In genomic region chr2:167167515-167168212, GRCm38 (mm10) we compare ENCODE assay signal across 8 mouse cellular contexts. TPM values are rescaled to one million over a fixed set of nuclear protein-coding genes. Genes with fewer than 3 reads are reported as not detected.
DNase-seq lines count a peak whose midpoint lies in the region; ATAC-seq and TF ChIP-seq lines count a peak whose summit lies in the region.

No protein-coding gene starts in this region.

- H3K4me3 ChIP-seq in gastrocnemius, adult 2 months, result no peak overlapping the region
- peak overlapping the region; percentile 3 for H3K4me3 ChIP-seq in megakaryocyte, embryonic 14.5 days (replicated peaks)

- no peak for TF ChIP-seq CTCF in gastrocnemius, adult 2 months (IDR thresholded peaks at IDR 0.05)
- TF ChIP-seq CTCF in brain, embryonic 14.5 days (IDR thresholded peaks at IDR 0.05; ENCODE audit: borderline replicate concordance, extremely low read depth, insufficient read depth, insufficient read length), result no peak

- intact Hi-C loops in gastrocnemius, adult 2 months (cut with DNase I), result no loop called here
- intact Hi-C loops in heart, postnatal 10 days (cut with DNase I), result no loop called here

- no peak for TF ChIP-seq POLR2A in brain, embryonic 14.5 days (IDR thresholded peaks at IDR 0.05; ENCODE audit: borderline replicate concordance, extremely low read depth, insufficient read depth, insufficient read length, poor library complexity, severe bottlenecking)

- DNase-seq in gastrocnemius, adult 2 months, result peak; percentile 55
- no peak for DNase-seq in gastrocnemius, adult 8-10 months (ENCODE audit: low spot score in 2 of 2)
- peak; percentile 56 for DNase-seq in brain, embryonic 14.5 days (ENCODE audit: low read depth)
- DNase-seq in heart, postnatal 10 days, result peak; percentile 78 to 83
- no peak for DNase-seq in T-cell, adult 2 months (ENCODE audit: low spot score)
- no peak for DNase-seq in spleen, adult 12 weeks (ENCODE audit: low spot score)

- H3K4me1 ChIP-seq in megakaryocyte, embryonic 14.5 days, result peaks cover 10% of the 10 kb centered on the region

- peaks cover 81% of the 10 kb centered on the region for H3K27me3 ChIP-seq in megakaryocyte, embryonic 14.5 days (replicated peaks)

- H3K36me3 ChIP-seq in megakaryocyte, embryonic 14.5 days (replicated peaks; ENCODE audit: low read length), result no peaks in the 10 kb centered on the region

- H3K27ac ChIP-seq in gastrocnemius, adult 2 months, result peak overlapping the region; percentile 48

- peaks cover 5% of the 10 kb centered on the region; the same call in 1 of the 2 replicates for H3K9me3 ChIP-seq in megakaryocyte, embryonic 14.5 days

- ATAC-seq in megakaryocyte-erythroid progenitor cell, adult 5-6 weeks (replicated peaks; ENCODE audit: low FRiP score, low TSS enrichment, poor library complexity, severe bottlenecking), result no peak

RNA-seq across cellular contexts. Expression of gene Kcnb1, which starts 22.3 kb away (rescaled TPM):
- total RNA-seq in gastrocnemius, adult 2 months (2021), result 10 to 100 TPM; 16.1 to 20.7 TPM
- 10 to 100 TPM; 15.8 to 28.1 (median 25.7) TPM for total RNA-seq in gastrocnemius, adult 8-10 months (2022)
- polyA plus RNA-seq in brain, embryonic 14.5 days (2012; rRNA removed), result 4.5 and 9.2 TPM in 2 replicates
- total RNA-seq in heart, postnatal 10 days (2021), result 10 to 100 TPM; 45.4 to 50.2 TPM
- 0.02 TPM in 1 of 2 replicates, not detected in the other for polyA plus RNA-seq in megakaryocyte, embryonic 14.5 days (2012; ENCODE audit: insufficient read depth, low replicate concordance)
- 0.35 and 1.4 TPM in 2 replicates for total RNA-seq in megakaryocyte-erythroid progenitor cell, adult 5-6 weeks (2014; fragmentation: Nextera tagmentation)
- total RNA-seq in megakaryocyte-erythroid progenitor cell, adult 5-6 weeks (2017), result 0.04 TPM in 1 of 2 replicates, not detected in the other

Comparison
In these comparisons a context has a peak if more than half of its experiments do, and no peak if none do; other contexts are left out.
1. DNase-seq: peak in gastrocnemius, adult 2 months (single experiment), brain, embryonic 14.5 days (single experiment) and heart, postnatal 10 days (2 of 2); none in gastrocnemius, adult 8-10 months (0 of 2), T-cell, adult 2 months (single experiment) and spleen, adult 12 weeks (single experiment).
2. RNA of gene Kcnb1, which starts 22.3 kb away (total RNA-seq): 45.4 to 50.2 TPM in heart, postnatal 10 days, 15.8 to 28.1 TPM in gastrocnemius, adult 8-10 months and 16.1 to 20.7 TPM in gastrocnemius, adult 2 months; 0.04 to 1.4 TPM in megakaryocyte-erythroid progenitor cell, adult 5-6 weeks; every median in the first group is over 4 times any median in the second.